Mouse (Mus musculus): Measurements from ENCODE around the gene Fcgr2b. TPM values are rescaled to one million over a fixed set of nuclear protein-coding genes. Genes with fewer than 3 reads are reported as not detected.

Fcgr2b gene
- polyA plus RNA-seq, 1 experiment from 2014 or later = 6.7 TPM

GRCm38 (mm10) chr1:170972936-170973335 lies 3.4 kb downstream of the Fcgr2b start:
- Histone ChIP-seq H3K4me3 (ENCODE audit: low read depth, low read length) (no peak overlapping the region), H3K36me3 (ENCODE audit: control insufficient read depth, insufficient read depth) (no peaks in the 10 kb centered on the region), H3K27ac (ENCODE audit: low read length) (no peak overlapping the region), H3K4me1 (ENCODE audit: control insufficient read depth, low read depth, low read length) (no peaks in the 10 kb centered on the region), H3K9me3 (replicated peaks; ENCODE audit: control insufficient read depth, low read length) (no peaks in the 10 kb centered on the region), H3K27me3 (ENCODE audit: control insufficient read depth, insufficient read depth, low read depth, low read length) (no peaks in the 10 kb centered on the region), H3K4me2 (ENCODE audit: low read depth, low read length) (no peak overlapping the region), H3K9ac (ENCODE audit: low read depth, low read length) (no peak overlapping the region)
- ATAC-seq (ENCODE audit: low read depth) = no peak
- WGBS (ENCODE audit: insufficient replicate concordance) = 28% methylated on average over 4 of the region's 4 CpGs

- H3K9ac ChIP-seq (ENCODE audit: low read depth, low read length) = no peak overlapping the region
- H3K36me3 ChIP-seq (ENCODE audit: control insufficient read depth, insufficient read depth) = no peaks in the 10 kb centered on the region
- H3K27me3 ChIP-seq (ENCODE audit: control insufficient read depth, insufficient read depth, low read depth, low read length) = no peaks in the 10 kb centered on the region
- ATAC-seq (ENCODE audit: low read depth) = no peak
- no peak overlapping the region for H3K4me3 ChIP-seq (ENCODE audit: low read depth, low read length)
- no peaks in the 10 kb centered on the region for H3K9me3 ChIP-seq (replicated peaks; ENCODE audit: control insufficient read depth, low read length)
- H3K27ac ChIP-seq (ENCODE audit: low read length) = no peak overlapping the region
- 52% methylated on average over 6 of the region's 6 CpGs for WGBS (ENCODE audit: insufficient replicate concordance)
- no peak overlapping the region for H3K4me2 ChIP-seq (ENCODE audit: low read depth, low read length)
- no peaks in the 10 kb centered on the region for H3K4me1 ChIP-seq (ENCODE audit: control insufficient read depth, low read depth, low read length)
Observed at GRCm38 (mm10) chr1:170972494-170972893, 3.9 kb downstream of the Fcgr2b start.

- Histone ChIP-seq H3K4me2 (ENCODE audit: low read depth, low read length) (no peak overlapping the region), H3K36me3 (ENCODE audit: control insufficient read depth, insufficient read depth) (no peaks in the 10 kb centered on the region), H3K27ac (ENCODE audit: low read length) (no peak overlapping the region), H3K9me3 (replicated peaks; ENCODE audit: control insufficient read depth, low read length) (no peaks in the 10 kb centered on the region), H3K4me1 (ENCODE audit: control insufficient read depth, low read depth, low read length) (no peaks in the 10 kb centered on the region), H3K9ac (ENCODE audit: low read depth, low read length) (no peak overlapping the region), H3K27me3 (ENCODE audit: control insufficient read depth, insufficient read depth, low read depth, low read length) (no peaks in the 10 kb centered on the region), H3K4me3 (ENCODE audit: low read depth, low read length) (no peak overlapping the region)
- WGBS (ENCODE audit: insufficient replicate concordance) = 48% methylated on average over 1 of the region's 1 CpGs
- ATAC-seq (ENCODE audit: low read depth) = no peak
Observed at GRCm38 (mm10) chr1:170968576-170968975, 7.8 kb downstream of the Fcgr2b start.

DNA sequence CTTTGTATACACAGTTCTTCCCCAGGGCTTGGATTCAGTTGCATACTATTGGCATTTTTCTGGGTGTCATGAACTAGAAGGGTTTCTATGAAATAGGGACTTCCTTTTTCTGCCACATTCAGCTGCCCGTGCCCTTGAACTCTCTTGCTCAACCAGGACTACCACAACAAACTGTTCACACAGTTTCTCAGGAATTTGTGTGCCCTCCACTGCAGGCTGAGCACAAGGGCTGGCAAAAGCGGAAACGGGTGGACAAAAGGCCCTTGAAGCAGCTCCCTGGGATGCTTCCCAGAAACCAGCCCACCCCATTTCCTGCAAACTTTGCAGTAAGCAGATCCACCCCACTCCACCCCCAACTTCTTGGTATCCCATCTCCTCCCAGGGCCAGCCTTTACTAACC lies 8.8 kb downstream of the Fcgr2b start:
- H3K36me3 ChIP-seq (ENCODE audit: control insufficient read depth, insufficient read depth) = no peaks in the 10 kb centered on the region
- H3K4me1 ChIP-seq (ENCODE audit: control insufficient read depth, low read depth, low read length) = no peaks in the 10 kb centered on the region
- no peak for ATAC-seq (ENCODE audit: low read depth)
- H3K4me2 ChIP-seq (ENCODE audit: low read depth, low read length) = no peak overlapping the region
- no peak overlapping the region for H3K27ac ChIP-seq (ENCODE audit: low read length)
- 54% methylated on average over 3 of the region's 3 CpGs for WGBS (ENCODE audit: insufficient replicate concordance)
- no peak overlapping the region for H3K9ac ChIP-seq (ENCODE audit: low read depth, low read length)
- H3K4me3 ChIP-seq (ENCODE audit: low read depth, low read length) = no peak overlapping the region
- no peaks in the 10 kb centered on the region for H3K9me3 ChIP-seq (replicated peaks; ENCODE audit: control insufficient read depth, low read length)
- H3K27me3 ChIP-seq (ENCODE audit: control insufficient read depth, insufficient read depth, low read depth, low read length) = no peaks in the 10 kb centered on the region

DNA sequence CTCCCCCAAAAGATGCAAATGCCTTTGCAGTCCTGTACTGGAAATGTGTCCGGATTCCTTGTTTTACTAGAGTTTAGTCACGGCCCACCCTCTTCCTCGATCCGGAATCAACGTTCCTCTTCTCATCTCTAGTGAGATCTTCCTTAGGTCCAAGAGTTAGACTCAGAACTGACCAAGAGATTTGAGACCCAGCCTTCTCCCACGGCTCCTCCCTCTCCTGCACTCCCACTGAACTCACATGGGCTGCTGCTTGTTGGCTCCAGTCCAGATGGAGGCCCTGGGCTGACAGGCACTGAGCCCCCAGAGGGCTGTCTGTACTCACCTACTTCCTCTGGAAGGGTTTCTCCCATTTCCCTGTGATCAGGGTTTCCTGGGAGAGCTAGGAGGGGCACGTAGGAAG lies 13.3 kb downstream of the Fcgr2b start:
- Histone ChIP-seq H3K4me3 (ENCODE audit: low read depth, low read length) (no peak overlapping the region), H3K9me3 (replicated peaks; ENCODE audit: control insufficient read depth, low read length) (no peaks in the 10 kb centered on the region), H3K36me3 (ENCODE audit: control insufficient read depth, insufficient read depth) (no peaks in the 10 kb centered on the region), H3K4me1 (ENCODE audit: control insufficient read depth, low read depth, low read length) (peaks cover 4% of the 10 kb centered on the region), H3K27ac (ENCODE audit: low read length) (no peak overlapping the region), H3K4me2 (ENCODE audit: low read depth, low read length) (no peak overlapping the region), H3K27me3 (ENCODE audit: control insufficient read depth, insufficient read depth, low read depth, low read length) (no peaks in the 10 kb centered on the region), H3K9ac (ENCODE audit: low read depth, low read length) (no peak overlapping the region)
- 66% methylated on average over 7 of the region's 7 CpGs for WGBS (ENCODE audit: insufficient replicate concordance)
- ATAC-seq (ENCODE audit: low read depth) = peak; percentile 50; the same call in 1 of the 2 replicates

DNA sequence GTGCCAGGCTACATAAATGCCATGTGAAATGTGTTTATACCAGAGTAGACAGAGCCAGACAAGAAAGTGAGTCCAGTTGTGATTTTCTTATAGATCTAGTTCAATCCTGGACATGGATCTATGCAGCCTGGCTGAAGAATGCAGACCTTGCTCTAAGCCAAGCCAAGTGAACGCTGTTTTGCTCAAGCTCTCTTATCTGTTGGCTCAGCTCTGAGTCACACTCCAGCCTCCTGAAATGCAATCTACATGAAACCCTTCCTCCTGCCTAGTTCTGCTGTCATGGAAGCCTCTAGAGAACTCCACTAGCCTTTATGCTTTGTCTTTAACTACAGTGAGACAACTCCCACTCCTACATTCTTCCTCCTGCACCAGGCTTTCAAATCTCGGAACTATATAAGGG lies 14.0 kb downstream of the Fcgr2b start:
- no peak for ATAC-seq (ENCODE audit: low read depth)
- Histone ChIP-seq H3K4me3 (ENCODE audit: low read depth, low read length) (no peak overlapping the region), H3K27me3 (ENCODE audit: control insufficient read depth, insufficient read depth, low read depth, low read length) (no peaks in the 10 kb centered on the region), H3K36me3 (ENCODE audit: control insufficient read depth, insufficient read depth) (no peaks in the 10 kb centered on the region), H3K9ac (ENCODE audit: low read depth, low read length) (no peak overlapping the region), H3K4me2 (ENCODE audit: low read depth, low read length) (no peak overlapping the region), H3K27ac (ENCODE audit: low read length) (no peak overlapping the region), H3K4me1 (ENCODE audit: control insufficient read depth, low read depth, low read length) (peaks cover 4% of the 10 kb centered on the region), H3K9me3 (replicated peaks; ENCODE audit: control insufficient read depth, low read length) (no peaks in the 10 kb centered on the region)
- WGBS (ENCODE audit: insufficient replicate concordance) = 34% methylated on average over 2 of the region's 2 CpGs

DNA sequence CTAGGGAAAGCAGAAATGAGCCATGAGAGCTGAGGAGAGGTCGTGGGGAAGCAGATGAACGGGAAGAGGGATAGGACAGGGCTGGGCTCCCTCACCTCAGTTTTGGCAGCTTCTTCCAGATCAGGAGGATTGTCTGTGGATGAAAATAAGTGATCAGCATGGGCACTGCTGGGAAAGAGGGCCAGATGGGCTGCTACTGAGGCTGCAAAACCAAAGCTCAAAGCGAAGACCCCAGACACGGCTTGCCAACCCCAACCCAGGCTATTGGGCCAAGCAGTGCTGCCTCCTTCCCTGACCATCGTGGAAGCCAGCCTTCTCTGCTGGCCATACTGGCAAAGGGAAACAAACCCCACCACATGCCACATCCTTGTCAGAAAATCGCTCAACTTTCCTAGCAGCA lies 15.2 kb downstream of the Fcgr2b start:
- Histone ChIP-seq H3K4me3 (ENCODE audit: low read depth, low read length) (no peak overlapping the region), H3K36me3 (ENCODE audit: control insufficient read depth, insufficient read depth) (no peaks in the 10 kb centered on the region), H3K4me2 (ENCODE audit: low read depth, low read length) (no peak overlapping the region), H3K9me3 (replicated peaks; ENCODE audit: control insufficient read depth, low read length) (no peaks in the 10 kb centered on the region), H3K27ac (ENCODE audit: low read length) (no peak overlapping the region), H3K9ac (ENCODE audit: low read depth, low read length) (no peak overlapping the region), H3K4me1 (ENCODE audit: control insufficient read depth, low read depth, low read length) (peaks cover 4% of the 10 kb centered on the region), H3K27me3 (ENCODE audit: control insufficient read depth, insufficient read depth, low read depth, low read length) (no peaks in the 10 kb centered on the region)
- WGBS (ENCODE audit: insufficient replicate concordance) = 56% methylated on average over 6 of the region's 6 CpGs
- ATAC-seq (ENCODE audit: low read depth) = no peak

GRCm38 (mm10) chr1:170959791-170960190 lies 16.6 kb downstream of the Fcgr2b start:
- no peak overlapping the region for H3K4me3 ChIP-seq (ENCODE audit: low read depth, low read length)
- H3K4me2 ChIP-seq (ENCODE audit: low read depth, low read length) = no peak overlapping the region
- H3K4me1 ChIP-seq (ENCODE audit: control insufficient read depth, low read depth, low read length) = peaks cover 4% of the 10 kb centered on the region
- no peaks in the 10 kb centered on the region for H3K36me3 ChIP-seq (ENCODE audit: control insufficient read depth, insufficient read depth)
- WGBS (ENCODE audit: insufficient replicate concordance) = 15% methylated on average over 2 of the region's 2 CpGs
- no peak overlapping the region for H3K27ac ChIP-seq (ENCODE audit: low read length)
- H3K27me3 ChIP-seq (ENCODE audit: control insufficient read depth, insufficient read depth, low read depth, low read length) = no peaks in the 10 kb centered on the region
- no peak for ATAC-seq (ENCODE audit: low read depth)
- H3K9ac ChIP-seq (ENCODE audit: low read depth, low read length) = no peak overlapping the region
- H3K9me3 ChIP-seq (replicated peaks; ENCODE audit: control insufficient read depth, low read length) = no peaks in the 10 kb centered on the region

DNA sequence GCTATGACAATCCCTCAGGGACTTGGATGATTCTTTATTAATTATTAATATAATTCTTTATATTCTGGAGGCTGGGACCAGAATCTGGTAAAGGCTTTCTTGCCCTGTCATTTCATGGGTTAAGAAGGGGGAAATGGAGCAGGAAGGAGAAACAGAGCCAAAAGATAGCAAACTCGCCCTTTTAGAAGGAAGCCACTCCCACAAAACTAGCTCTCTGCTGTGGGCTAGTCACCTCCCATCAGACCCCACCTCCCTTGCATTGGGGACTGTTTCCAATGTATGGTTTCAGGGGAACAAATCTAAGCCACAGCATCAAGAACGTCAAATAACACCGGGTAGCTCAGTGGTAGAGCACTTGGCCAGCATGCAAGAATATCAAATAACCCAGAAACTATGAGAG lies 18.1 kb downstream of the Fcgr2b start:
- Histone ChIP-seq H3K27ac (ENCODE audit: low read length) (no peak overlapping the region), H3K4me1 (ENCODE audit: control insufficient read depth, low read depth, low read length) (peaks cover 4% of the 10 kb centered on the region), H3K9ac (ENCODE audit: low read depth, low read length) (no peak overlapping the region), H3K4me3 (ENCODE audit: low read depth, low read length) (no peak overlapping the region), H3K4me2 (ENCODE audit: low read depth, low read length) (no peak overlapping the region), H3K27me3 (ENCODE audit: control insufficient read depth, insufficient read depth, low read depth, low read length) (no peaks in the 10 kb centered on the region), H3K36me3 (ENCODE audit: control insufficient read depth, insufficient read depth) (no peaks in the 10 kb centered on the region), H3K9me3 (replicated peaks; ENCODE audit: control insufficient read depth, low read length) (no peaks in the 10 kb centered on the region)
- no peak for ATAC-seq (ENCODE audit: low read depth)
- 25% methylated on average over 3 of the region's 3 CpGs for WGBS (ENCODE audit: insufficient replicate concordance)

DNA sequence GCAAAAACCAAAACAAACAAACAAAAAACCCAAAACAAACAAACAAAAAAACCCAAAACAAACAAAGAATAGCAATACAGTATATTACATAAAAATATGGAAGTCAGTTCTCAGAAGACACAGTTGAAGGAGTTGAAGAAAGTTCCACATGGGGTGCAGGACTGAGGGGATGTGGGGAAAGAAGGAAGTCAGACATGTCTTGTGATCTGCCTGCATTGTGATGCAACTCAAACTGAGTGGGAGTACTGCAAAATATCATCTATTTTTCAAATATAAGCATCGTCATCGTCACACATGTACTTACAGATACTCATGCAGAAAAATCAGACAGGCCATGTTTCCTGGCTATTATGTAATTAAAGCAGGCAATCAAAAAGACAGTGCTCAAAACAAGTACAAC lies 23.2 kb downstream of the Fcgr2b start:
- no peak overlapping the region for H3K4me2 ChIP-seq (ENCODE audit: low read depth, low read length)
- 49% methylated on average over 2 of the region's 2 CpGs for WGBS (ENCODE audit: insufficient replicate concordance)
- no peaks in the 10 kb centered on the region for H3K36me3 ChIP-seq (ENCODE audit: control insufficient read depth, insufficient read depth)
- no peak overlapping the region for H3K27ac ChIP-seq (ENCODE audit: low read length)
- H3K27me3 ChIP-seq (ENCODE audit: control insufficient read depth, insufficient read depth, low read depth, low read length) = no peaks in the 10 kb centered on the region
- H3K9me3 ChIP-seq (replicated peaks; ENCODE audit: control insufficient read depth, low read length) = no peaks in the 10 kb centered on the region
- H3K4me1 ChIP-seq (ENCODE audit: control insufficient read depth, low read depth, low read length) = no peaks in the 10 kb centered on the region; the same call in 1 of the 2 replicates
- no peak overlapping the region for H3K4me3 ChIP-seq (ENCODE audit: low read depth, low read length)
- no peak for ATAC-seq (ENCODE audit: low read depth)
- H3K9ac ChIP-seq (ENCODE audit: low read depth, low read length) = no peak overlapping the region
